Mouse (Mus musculus): ENCODE measurements around the gene H2-K1.

H2-K1 gene

DNA sequence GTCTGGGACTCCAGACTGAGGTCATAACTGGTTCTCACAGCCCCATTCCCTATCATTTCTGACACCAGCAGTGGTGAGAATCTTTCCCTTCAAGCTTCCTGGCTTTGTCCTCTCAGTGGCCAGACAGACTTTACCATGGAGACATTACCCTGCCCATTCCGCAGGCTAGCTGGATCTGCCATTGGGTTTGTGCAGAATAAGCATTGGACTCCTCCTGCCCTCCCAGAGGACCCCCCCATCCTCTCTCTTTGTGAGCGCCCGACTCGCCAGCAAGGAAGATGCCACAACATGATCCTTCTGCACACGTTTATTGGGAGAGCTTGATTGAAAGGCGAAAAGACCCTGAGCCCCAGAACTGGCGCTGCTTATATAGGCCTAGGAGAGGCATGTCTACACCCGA lies 13.3 kb upstream of the H2-K1 start:
- TF ChIP-seq GATA4 (IDR thresholded peaks at IDR 0.05; ENCODE audit: insufficient replicate concordance, low read length) = no peak

DNA sequence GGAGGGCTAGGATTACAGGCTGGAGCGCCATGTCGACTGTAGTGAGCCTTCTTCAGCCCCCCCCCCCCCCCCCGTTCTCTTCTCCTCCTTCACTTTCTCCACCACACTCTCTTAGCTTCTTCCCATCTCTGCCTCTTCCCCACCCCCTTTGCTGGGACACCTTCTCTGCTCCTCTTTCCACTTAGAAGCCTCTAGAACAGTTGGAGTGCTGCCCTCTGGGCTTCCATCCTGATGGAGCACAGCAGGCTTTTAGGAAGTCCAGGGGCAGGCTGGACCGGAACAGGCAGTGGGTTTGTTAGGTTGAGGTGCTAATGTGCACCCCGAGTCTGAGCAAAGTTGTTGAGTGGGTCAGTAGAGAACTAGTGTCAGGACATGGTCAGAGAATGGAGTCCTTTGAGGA lies 10.0 kb upstream of the H2-K1 start:
- no peak for TF ChIP-seq GATA4 (IDR thresholded peaks at IDR 0.05; ENCODE audit: insufficient replicate concordance, low read length)

DNA sequence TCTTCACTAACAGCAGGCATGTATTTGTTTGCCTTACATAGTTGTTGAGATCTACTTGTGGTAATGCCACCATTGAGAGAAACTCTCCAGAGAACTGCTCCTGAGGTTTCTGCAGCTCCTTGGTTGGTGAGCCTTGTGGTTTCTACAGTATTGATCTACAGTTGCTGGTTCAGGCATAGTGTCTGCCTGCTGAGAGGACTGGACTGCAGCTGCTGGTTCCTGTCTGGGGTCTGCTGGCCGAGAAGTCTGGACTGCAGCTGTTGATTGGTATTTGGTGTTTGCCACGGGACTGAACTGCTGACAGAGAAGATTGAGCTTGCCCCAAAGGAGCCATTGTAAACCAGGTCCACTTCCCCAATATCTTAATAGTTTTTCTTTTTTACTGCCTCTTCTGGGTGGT lies 6.4 kb upstream of the H2-K1 start:
- no peak for TF ChIP-seq GATA4 (IDR thresholded peaks at IDR 0.05; ENCODE audit: insufficient replicate concordance, low read length)

DNA sequence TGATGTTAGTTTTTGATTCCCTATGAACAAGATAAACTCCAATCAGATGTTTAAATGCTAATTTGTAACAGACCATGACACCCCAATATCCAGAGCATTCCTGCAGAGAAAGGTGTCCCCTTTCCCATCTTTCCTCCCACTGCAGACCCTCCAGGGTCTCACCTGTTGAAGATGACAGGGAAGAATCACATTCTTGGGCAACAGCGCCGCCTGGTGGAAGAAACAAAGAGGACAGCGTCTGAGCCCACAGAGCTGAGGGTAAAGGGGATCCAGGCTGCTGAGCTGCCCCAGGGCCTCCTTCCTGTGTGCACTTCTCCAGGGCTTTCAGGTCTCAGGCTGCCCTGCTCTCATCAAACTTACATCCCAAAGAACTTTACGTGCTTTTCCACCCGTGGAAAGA lies 3.3 kb upstream of the H2-K1 start:
- no peak for TF ChIP-seq GATA4 (IDR thresholded peaks at IDR 0.05; ENCODE audit: insufficient replicate concordance, low read length)

DNA sequence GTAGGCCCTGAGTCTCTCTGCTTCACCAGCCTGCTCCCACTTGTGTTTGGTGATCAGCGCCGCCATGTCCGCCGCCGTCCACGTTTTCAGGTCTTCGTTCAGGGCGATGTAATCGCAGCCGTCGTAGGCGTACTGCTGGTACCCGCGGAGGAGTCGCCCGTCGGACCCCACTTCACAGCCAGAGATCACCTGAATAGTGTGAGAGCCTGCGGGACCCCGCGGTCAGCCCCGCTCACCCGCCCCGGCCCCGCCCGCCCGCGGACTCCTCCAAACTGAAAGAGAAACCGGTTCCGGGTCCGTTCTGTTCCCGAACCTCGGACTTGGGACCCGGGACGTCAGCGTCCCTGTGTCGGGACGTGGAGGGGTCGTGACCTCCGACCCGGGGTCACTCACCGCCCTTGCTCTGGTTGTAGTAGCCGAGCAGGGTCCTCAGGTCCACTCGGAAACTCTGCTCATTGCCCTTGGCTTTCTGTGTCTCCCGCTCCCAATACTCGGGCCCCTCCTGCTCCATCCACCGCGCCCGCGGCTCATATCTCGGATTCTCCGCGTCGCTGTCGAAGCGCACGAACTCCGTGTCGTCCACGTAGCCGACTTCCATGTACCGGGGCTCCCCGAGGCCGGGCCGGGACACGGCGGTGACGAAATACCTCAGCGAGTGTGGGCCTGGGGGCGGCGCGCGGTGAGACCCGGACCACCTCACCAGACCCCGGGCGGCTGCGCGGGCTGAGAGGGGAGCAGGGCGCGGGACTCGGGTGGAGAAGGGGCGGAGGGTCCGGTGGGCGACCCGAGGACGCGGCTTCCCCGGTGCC lies 602 bp downstream of the H2-K1 start:
- no peak for TF ChIP-seq GATA4 (IDR thresholded peaks at IDR 0.05; ENCODE audit: insufficient replicate concordance, low read length)

DNA sequence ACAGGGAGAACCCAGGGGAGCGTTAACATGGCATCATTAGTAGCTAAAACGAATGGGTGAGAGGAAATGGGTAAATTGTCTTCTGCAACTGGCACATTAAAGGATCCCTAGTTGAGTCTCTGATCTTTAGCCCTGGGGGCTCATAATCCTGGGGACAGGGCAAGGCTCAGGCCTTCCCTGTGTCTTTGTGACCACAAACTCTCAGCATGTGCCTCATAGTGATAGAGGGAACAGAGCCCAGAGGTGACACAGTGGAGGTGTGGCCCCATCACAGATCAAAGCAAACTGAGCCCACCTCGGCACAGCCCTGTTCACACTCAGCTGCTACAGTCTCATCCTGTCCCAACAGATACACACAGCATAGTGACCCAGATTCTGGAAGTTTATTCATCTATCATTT lies 4.5 kb downstream of the H2-K1 start:
- TF ChIP-seq GATA4 (IDR thresholded peaks at IDR 0.05; ENCODE audit: insufficient replicate concordance, low read length) = no peak

DNA sequence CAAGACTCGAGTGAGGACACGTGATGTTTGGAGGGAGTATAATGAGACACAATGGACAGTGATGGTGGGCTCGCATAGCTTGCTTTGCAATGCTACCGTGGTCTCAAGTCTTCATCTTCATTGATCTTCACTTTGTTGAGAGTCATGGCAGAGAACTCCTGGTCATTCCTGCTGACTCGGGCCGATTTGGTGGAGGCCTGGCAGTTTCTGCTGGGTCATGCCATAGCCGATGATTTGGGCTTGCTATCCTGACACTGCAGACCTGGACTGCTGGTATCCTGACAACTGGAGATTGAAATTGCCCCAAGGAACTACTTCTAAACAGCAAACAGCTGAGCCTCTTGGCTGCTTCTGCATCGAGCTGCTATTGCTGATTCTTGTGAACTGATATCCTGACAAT lies 5.2 kb downstream of the H2-K1 start:
- no peak for TF ChIP-seq GATA4 (IDR thresholded peaks at IDR 0.05; ENCODE audit: insufficient replicate concordance, low read length)

DNA sequence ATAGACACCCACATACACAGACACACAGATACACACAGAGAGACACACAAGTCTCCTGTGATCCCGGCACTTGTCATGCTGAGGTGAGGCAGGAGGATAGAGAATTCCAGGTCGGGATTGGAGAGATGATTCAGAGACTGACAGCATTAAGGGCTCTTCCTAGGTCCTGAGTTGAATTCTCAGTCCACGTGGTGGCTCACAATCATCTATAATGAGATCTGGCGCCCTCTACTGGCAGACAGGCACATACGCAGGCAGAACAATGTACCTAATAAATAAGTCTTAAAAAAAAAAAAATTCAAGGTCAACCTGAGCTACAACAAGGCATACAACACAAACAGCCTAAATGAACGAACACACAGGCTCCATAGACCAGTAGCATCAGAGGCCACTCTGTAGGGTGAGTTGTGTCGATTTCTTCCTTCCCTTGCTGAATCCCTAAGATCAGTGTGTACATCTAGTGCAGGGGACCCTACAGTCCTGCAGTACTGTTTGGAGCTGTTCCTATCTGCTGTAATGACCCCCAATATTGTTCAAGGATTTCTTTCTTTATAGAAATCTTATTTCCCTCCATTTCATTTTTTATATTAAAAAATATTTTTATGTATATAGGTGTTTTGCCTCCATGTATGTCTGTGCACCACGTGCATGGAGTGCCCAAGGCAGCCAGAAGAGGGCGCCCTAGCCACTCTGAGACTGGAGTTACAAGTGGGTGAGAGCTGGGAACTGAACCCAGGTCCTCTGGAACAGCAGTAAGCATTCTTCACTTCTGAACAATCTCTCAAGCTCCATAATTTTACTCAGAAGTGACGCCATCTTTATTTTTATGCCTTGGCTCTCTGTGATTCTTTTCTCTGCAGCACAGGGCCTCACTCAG lies 8.1 kb downstream of the H2-K1 start:
- no peak for TF ChIP-seq GATA4 (IDR thresholded peaks at IDR 0.05; ENCODE audit: insufficient replicate concordance, low read length)

DNA sequence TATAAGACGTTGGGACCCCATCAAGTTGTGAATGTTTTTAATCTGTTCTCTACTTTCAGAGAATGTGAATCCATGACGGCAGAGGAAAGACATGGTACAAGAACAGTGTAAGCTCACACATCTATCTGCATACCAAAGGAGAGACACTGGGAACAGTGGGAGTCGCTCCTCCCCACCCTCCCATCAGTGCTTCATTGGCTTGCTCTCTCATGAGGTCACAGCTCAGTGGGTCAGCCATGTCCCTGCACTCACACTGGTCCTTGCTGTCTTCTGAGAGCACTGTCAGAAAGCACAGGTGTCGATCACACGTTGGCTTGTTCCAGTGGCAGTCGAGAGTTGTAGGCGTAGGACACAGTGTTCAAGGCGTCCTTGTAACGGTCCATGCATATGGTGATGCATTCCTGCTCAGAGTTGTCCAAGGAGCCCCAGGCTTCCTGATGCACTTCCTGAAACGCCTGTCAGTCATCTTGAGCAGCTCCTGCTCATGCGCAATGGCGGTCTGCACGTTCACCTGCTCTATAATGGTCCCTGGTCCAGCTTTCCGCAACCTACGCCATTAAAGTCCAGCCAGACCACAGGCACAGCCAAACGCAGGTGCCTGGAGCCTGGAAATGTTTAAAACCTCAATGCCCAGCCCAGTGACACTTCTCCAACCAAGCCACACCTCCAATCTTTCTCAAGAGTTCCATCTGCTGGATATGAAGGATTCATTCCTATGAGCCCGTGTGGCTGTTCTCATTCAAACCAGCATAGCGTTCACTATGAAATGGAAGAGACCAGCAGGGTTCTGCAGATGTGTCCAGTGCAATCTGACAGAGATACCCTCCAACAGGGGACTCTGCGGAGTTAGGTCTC lies 19.7 kb downstream of the H2-K1 start:
- TF ChIP-seq GATA4 (IDR thresholded peaks at IDR 0.05; ENCODE audit: insufficient replicate concordance, low read length) = no peak

DNA sequence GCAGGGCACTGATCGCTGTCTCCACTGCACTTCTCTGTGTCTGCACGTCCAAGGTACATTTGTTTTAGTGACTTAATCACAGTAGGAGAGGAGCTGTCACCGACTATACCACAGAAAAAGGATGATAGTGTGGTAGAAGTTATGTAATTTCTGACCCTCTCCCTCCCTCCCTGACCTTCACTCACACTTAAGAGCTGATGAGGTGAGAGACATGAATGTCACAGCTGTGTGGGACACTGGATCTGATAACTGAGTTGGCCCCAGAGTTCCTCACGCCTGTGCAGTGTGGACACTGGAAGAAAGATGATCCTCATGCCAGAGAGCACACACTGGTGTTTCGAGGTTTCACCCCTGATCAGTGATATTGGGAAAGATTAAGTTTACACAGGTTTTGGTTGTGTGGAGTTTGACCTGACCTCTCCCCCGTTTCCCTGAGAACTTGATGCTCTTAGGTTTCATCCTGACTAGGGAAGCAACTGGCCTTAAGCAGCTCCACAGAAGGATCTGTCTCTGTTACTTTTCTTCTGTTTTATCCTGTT lies 20.6 kb downstream of the H2-K1 start:
- TF ChIP-seq GATA4 (IDR thresholded peaks at IDR 0.05; ENCODE audit: insufficient replicate concordance, low read length) = peak; percentile 97

DNA sequence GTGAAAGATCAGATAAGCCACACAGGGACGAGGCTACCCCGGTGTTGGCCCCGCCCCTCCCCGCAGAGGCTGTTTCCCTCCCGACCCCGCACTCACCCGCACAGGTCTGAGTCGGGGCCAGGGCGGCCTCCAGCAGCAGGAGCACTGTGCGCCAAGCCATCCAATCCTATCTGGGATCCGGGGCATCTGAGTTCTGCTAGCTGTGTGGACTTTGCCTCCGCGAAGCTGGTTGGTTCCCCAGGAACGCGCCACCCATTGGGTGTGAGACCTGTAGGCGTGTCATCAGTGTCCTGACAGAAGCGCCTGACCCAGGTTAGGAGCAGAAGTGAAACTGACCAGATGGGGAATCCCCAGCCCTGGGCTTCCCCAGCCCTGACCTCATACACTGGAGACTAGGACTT lies 21.5 kb downstream of the H2-K1 start:
- TF ChIP-seq GATA4 (IDR thresholded peaks at IDR 0.05; ENCODE audit: insufficient replicate concordance, low read length) = peak; percentile 68; the same call in 1 of the 2 replicates

DNA sequence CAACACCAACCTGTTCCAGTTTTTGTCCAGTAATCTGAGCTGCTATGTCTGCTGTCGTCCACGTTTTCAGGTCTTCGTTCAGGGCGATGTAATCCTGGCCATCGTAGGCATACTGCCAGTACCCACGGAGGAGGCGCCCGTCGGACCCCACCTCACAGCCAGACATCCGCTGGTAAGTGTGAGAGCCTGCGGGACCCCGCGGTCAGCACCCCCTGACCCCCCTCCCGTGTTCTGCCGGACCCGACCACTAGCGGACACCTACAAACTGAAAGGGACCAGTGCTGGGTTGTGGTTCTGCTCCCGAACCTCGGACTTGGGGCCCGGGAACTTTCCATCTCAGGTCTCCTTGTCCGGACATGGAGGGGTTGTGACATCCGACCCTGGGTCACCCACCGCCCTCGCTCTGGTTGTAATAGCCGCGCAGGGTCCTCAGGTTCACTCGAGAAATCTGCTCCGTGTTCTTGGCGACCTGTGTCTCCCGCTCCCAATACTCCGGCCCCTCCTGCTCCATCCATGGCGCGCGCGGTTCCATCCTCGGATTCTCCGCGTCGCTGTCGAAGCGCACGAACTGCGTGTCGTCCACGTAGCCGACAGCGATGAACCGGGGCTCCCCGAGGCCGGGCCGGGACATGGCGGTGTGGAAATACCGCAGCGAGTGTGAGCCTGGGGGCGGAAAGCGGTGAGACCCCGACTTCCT lies 22.1 kb downstream of the H2-K1 start:
- TF ChIP-seq GATA4 (IDR thresholded peaks at IDR 0.05; ENCODE audit: insufficient replicate concordance, low read length) = no peak

DNA sequence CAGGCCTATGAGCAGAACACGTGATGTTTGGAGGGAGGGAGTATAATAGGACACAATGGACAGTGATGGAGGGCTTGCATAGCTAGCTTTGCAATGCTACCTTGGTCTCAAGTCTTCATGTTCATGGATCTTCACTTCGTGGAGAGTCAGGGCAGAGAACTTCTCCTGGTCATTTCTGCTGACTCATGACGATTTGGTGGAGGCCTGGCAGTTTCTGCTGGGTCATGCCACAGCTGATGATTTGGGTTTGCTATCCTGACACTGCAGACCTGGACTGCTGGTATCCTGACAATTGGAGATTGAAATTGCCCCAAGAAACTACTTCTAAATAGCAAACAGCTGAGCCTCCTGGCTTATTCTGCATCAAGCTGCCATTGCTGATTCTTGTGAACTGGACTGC lies 26.6 kb downstream of the H2-K1 start:
- TF ChIP-seq GATA4 (IDR thresholded peaks at IDR 0.05; ENCODE audit: insufficient replicate concordance, low read length) = no peak

DNA sequence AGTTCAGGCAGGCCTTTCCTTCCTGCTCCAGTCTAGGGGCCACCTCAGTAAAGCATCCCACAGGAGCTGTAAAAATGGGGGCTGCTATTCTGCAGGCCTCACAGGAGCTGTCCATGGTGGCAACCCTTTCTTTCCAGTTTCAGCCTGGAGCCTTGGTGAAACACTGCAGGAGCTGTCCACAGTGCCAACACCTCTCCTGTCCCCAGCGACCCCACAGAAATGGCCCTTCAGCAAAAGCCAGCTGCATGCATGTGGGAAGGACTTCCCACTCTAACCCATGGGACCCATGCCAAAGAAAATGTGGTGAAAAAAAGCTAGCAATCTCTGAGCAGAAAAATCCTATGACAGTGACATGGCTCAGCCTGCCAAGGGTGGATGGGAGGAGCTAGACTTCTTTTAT lies 27.5 kb downstream of the H2-K1 start:
- TF ChIP-seq GATA4 (IDR thresholded peaks at IDR 0.05; ENCODE audit: insufficient replicate concordance, low read length) = no peak

All from liver, adult (tissue).